Mouse (Mus musculus) kidney, embryonic 16.5 days (tissue): ENCODE measurements around the gene Khk. TPM values are rescaled to one million over a fixed set of nuclear protein-coding genes. Genes with fewer than 3 reads are reported as not detected.

Experiments
- ATAC-seq: fragments of 200-750 bp; cut with Nextera tagmentation; 2 replicates; pipeline ENCODE4 v1.8.0; 2017; ENCODE audit warnings: moderate TSS enrichment; ENCODE audit not compliant: low FRiP score, low TSS enrichment
- H3K27ac ChIP-seq: fragments of 300-500 bp; sonication (generic); 2 replicates; pipeline ENCODE4 v1.5.1; 2014; ENCODE audit warnings: low read length
- H3K27me3 ChIP-seq: fragments of 300-500 bp; sonication (generic); 2 replicates; pipeline ENCODE4 v1.6.1; 2014; ENCODE audit warnings: low read length, control low read depth, mixed read lengths; ENCODE audit not compliant: insufficient read depth
- H3K36me3 ChIP-seq: fragments of 300-500 bp; sonication (generic); 2 replicates; pipeline ENCODE4 v1.6.1; 2014; ENCODE audit warnings: low read length, control low read depth, mixed read lengths; ENCODE audit not compliant: insufficient read depth
- H3K4me1 ChIP-seq: fragments of 300-500 bp; sonication (generic); 2 replicates; pipeline ENCODE4 v1.6.1; 2014; ENCODE audit warnings: low read length, control low read depth, mixed read lengths; ENCODE audit not compliant: insufficient read depth
- H3K4me2 ChIP-seq: fragments of 300-500 bp; sonication (generic); replicated peaks from 2 replicates; pipeline ENCODE4 v1.6.1; 2014; ENCODE audit warnings: low read depth, low read length
- H3K4me3 ChIP-seq: fragments of 300-500 bp; sonication (generic); 2 replicates; pipeline ENCODE4 v1.5.1; 2014; ENCODE audit warnings: mild to moderate bottlenecking, low read length
- H3K9ac ChIP-seq: fragments of 300-500 bp; sonication (generic); replicated peaks from 2 replicates; pipeline ENCODE4 v1.6.1; 2014; ENCODE audit warnings: low read length
- H3K9me3 ChIP-seq: fragments of 300-500 bp; sonication (generic); 2 replicates; pipeline ENCODE4 v1.6.1; 2016; ENCODE audit warnings: low read length, control low read depth
- WGBS: fragments of 180-500 bp; shearing (Covaris S2); extraction: QIAGEN DNeasy Blood & Tissue Kit; methylation state at CpG from one replicate; pipeline ENCODE4 v1.1.7; 2014; 5-methylcytosine and 5-hydroxymethylcytosine counted together
- polyA plus RNA-seq: library from polyadenylated mRNA; unstranded; fragments of >200 nt; fragmentation: Nextera tagmentation; extraction: Ambion mirVana; gene quantifications from 2 replicates; pipeline ENCODE4 v1.2.1, GENCODE M21; 2015

Gene Khk
- polyA plus RNA-seq, 1 experiment from 2014 or later = 41.4 TPM

GRCm38 (mm10) chr5:30948620-30949019 lies 27.4 kb downstream of the Khk start:
- H3K36me3 ChIP-seq = peaks cover 18% of the 10 kb centered on the region
- H3K9me3 ChIP-seq = no peaks in the 10 kb centered on the region
- H3K4me3 ChIP-seq = no peak overlapping the region
- peak overlapping the region; percentile 88 for H3K27ac ChIP-seq
- 0 out of 2 replicates have a peak overlapping the region, but pooled peaks have one; percentile 76 for H3K9ac ChIP-seq
- no peaks in the 10 kb centered on the region for H3K27me3 ChIP-seq
- H3K4me1 ChIP-seq = peaks cover 28% of the 10 kb centered on the region
- WGBS = 68% methylated on average over 5 of the region's 5 CpGs
- ATAC-seq = no peak
- 0 out of 2 replicates have a peak overlapping the region, but pooled peaks have one; percentile 92 for H3K4me2 ChIP-seq

GRCm38 (mm10) chr5:30949654-30950326 lies 28.6 kb downstream of the Khk start:
- Histone ChIP-seq H3K4me2 (peak overlapping the region; percentile 92), H3K9me3 (no peaks in the 10 kb centered on the region), H3K4me1 (peaks cover 28% of the 10 kb centered on the region), H3K9ac (peak overlapping the region; percentile 77), H3K4me3 (peak overlapping the region; percentile 70), H3K27me3 (no peaks in the 10 kb centered on the region), H3K27ac (peak overlapping the region; percentile 88), H3K36me3 (peaks cover 30% of the 10 kb centered on the region)
- peak; percentile 91 for ATAC-seq
- WGBS = under 1% methylated on average over 31 of the region's 31 CpGs

- H3K4me3 ChIP-seq = peak overlapping the region; percentile 70
- peaks cover 22% of the 10 kb centered on the region for H3K4me1 ChIP-seq
- H3K4me2 ChIP-seq = peak overlapping the region; percentile 92
- H3K9ac ChIP-seq = peak overlapping the region; percentile 77
- H3K27ac ChIP-seq = peak overlapping the region; percentile 88
- H3K36me3 ChIP-seq = peaks cover 36% of the 10 kb centered on the region
- 63% methylated on average over 4 of the region's 4 CpGs for WGBS
- H3K27me3 ChIP-seq = no peaks in the 10 kb centered on the region
- no peak for ATAC-seq
- H3K9me3 ChIP-seq = no peaks in the 10 kb centered on the region
Observed at GRCm38 (mm10) chr5:30950451-30950850, 29.2 kb downstream of the Khk start.

GRCm38 (mm10) chr5:30950922-30951321 lies 29.7 kb downstream of the Khk start:
- 92% methylated on average over 2 of the region's 2 CpGs for WGBS
- Histone ChIP-seq H3K27me3 (no peaks in the 10 kb centered on the region), H3K27ac (no peak overlapping the region), H3K9ac (no peak overlapping the region), H3K4me2 (peak overlapping the region; percentile 92; the same call in 1 of the 2 replicates), H3K36me3 (peaks cover 41% of the 10 kb centered on the region), H3K4me3 (no peak overlapping the region), H3K9me3 (no peaks in the 10 kb centered on the region), H3K4me1 (peaks cover 21% of the 10 kb centered on the region)
- ATAC-seq = no peak

- Histone ChIP-seq H3K27ac (no peak overlapping the region), H3K4me3 (no peak overlapping the region), H3K9ac (no peak overlapping the region), H3K27me3 (no peaks in the 10 kb centered on the region), H3K9me3 (no peaks in the 10 kb centered on the region), H3K4me2 (no peak overlapping the region), H3K36me3 (peaks cover 43% of the 10 kb centered on the region), H3K4me1 (peaks cover 21% of the 10 kb centered on the region)
- no peak for ATAC-seq
- 80% methylated on average over 6 of the region's 6 CpGs for WGBS
Observed at GRCm38 (mm10) chr5:30951706-30952105, 30.5 kb downstream of the Khk start.

GRCm38 (mm10) chr5:30952551-30952950 lies 31.3 kb downstream of the Khk start:
- no peak for ATAC-seq
- no peak overlapping the region for H3K27ac ChIP-seq
- peaks cover 24% of the 10 kb centered on the region for H3K4me1 ChIP-seq
- H3K4me2 ChIP-seq = no peak overlapping the region
- WGBS = 88% methylated on average over 5 of the region's 5 CpGs
- no peaks in the 10 kb centered on the region for H3K9me3 ChIP-seq
- no peaks in the 10 kb centered on the region for H3K27me3 ChIP-seq
- peaks cover 46% of the 10 kb centered on the region for H3K36me3 ChIP-seq
- H3K9ac ChIP-seq = no peak overlapping the region
- no peak overlapping the region for H3K4me3 ChIP-seq

- H3K9ac ChIP-seq = no peak overlapping the region
- H3K4me2 ChIP-seq = no peak overlapping the region
- H3K27me3 ChIP-seq = no peaks in the 10 kb centered on the region
- H3K27ac ChIP-seq = no peak overlapping the region
- no peak for ATAC-seq
- peaks cover 58% of the 10 kb centered on the region for H3K36me3 ChIP-seq
- H3K9me3 ChIP-seq = no peaks in the 10 kb centered on the region
- H3K4me3 ChIP-seq = no peak overlapping the region
- peaks cover 34% of the 10 kb centered on the region for H3K4me1 ChIP-seq
- 97% methylated on average over 6 of the region's 6 CpGs for WGBS
Observed at GRCm38 (mm10) chr5:30954065-30954464, 32.8 kb downstream of the Khk start.

GRCm38 (mm10) chr5:30954556-30954955 lies 33.3 kb downstream of the Khk start:
- H3K4me2 ChIP-seq = no peak overlapping the region
- peaks cover 32% of the 10 kb centered on the region for H3K4me1 ChIP-seq
- H3K27me3 ChIP-seq = no peaks in the 10 kb centered on the region
- no peak overlapping the region for H3K4me3 ChIP-seq
- no peak overlapping the region for H3K9ac ChIP-seq
- no peak for ATAC-seq
- H3K36me3 ChIP-seq = peaks cover 58% of the 10 kb centered on the region
- no peak overlapping the region for H3K27ac ChIP-seq
- no peaks in the 10 kb centered on the region for H3K9me3 ChIP-seq
- WGBS = 93% methylated on average over 9 of the region's 9 CpGs

GRCm38 (mm10) chr5:30955751-30956150 lies 34.5 kb downstream of the Khk start:
- ATAC-seq = no peak
- no peaks in the 10 kb centered on the region for H3K9me3 ChIP-seq
- 90% methylated on average over 6 of the region's 6 CpGs for WGBS
- peaks cover 58% of the 10 kb centered on the region for H3K36me3 ChIP-seq
- H3K4me2 ChIP-seq = no peak overlapping the region
- H3K4me3 ChIP-seq = no peak overlapping the region
- H3K27ac ChIP-seq = no peak overlapping the region
- H3K4me1 ChIP-seq = peaks cover 28% of the 10 kb centered on the region
- no peak overlapping the region for H3K9ac ChIP-seq
- no peaks in the 10 kb centered on the region for H3K27me3 ChIP-seq

- no peaks in the 10 kb centered on the region for H3K9me3 ChIP-seq
- peak overlapping the region; percentile 31; the same call in 1 of the 2 replicates for H3K9ac ChIP-seq
- peak overlapping the region; percentile 89; the same call in 1 of the 2 replicates for H3K4me2 ChIP-seq
- ATAC-seq = no peak
- H3K36me3 ChIP-seq = peaks cover 47% of the 10 kb centered on the region
- peaks cover 28% of the 10 kb centered on the region for H3K4me1 ChIP-seq
- H3K4me3 ChIP-seq = no peak overlapping the region
- no peaks in the 10 kb centered on the region for H3K27me3 ChIP-seq
- 90% methylated on average over 6 of the region's 6 CpGs for WGBS
- no peak overlapping the region for H3K27ac ChIP-seq
Observed at GRCm38 (mm10) chr5:30957891-30958290, 36.7 kb downstream of the Khk start.
